Mouse (Mus musculus) B cell, adult 2 months (primary cell): ENCODE measurements around the gene Mroh9.

ENCODE experiments used
- DNase-seq, 2 experiments: peaks; one replicate each; pipeline ENCODE4 v3.0.0; 2022

Gene Mroh9

GRCm38 (mm10) chr1:163085570-163085969 lies at the start of gene Mroh9:
Gene Mroh9, minus strand, starts transcription at chr1:163085670.
- no peak for DNase-seq

GRCm38 (mm10) chr1:163129976-163130375 lies 44.5 kb upstream of the Mroh9 start:
- DNase-seq, result no peak

GRCm38 (mm10) chr1:163129129-163129900 lies 43.8 kb upstream of the Mroh9 start:
- no peak for DNase-seq

GRCm38 (mm10) chr1:163126175-163126881 lies 40.9 kb upstream of the Mroh9 start:
- DNase-seq, result no peak

- no peak for DNase-seq
Observed at GRCm38 (mm10) chr1:163122414-163122813, 36.9 kb upstream of the Mroh9 start.

GRCm38 (mm10) chr1:163113461-163114174 lies 28.1 kb upstream of the Mroh9 start:
- no peak for DNase-seq

GRCm38 (mm10) chr1:163112482-163113164 lies 27.2 kb upstream of the Mroh9 start:
- no peak for DNase-seq

GRCm38 (mm10) chr1:163104960-163105359 lies 19.5 kb upstream of the Mroh9 start:
- no peak for DNase-seq

GRCm38 (mm10) chr1:163091438-163092155 lies 6.1 kb upstream of the Mroh9 start:
- DNase-seq, result peak in 1 of 2 experiments; percentile 2

- DNase-seq, result no peak
Observed at GRCm38 (mm10) chr1:163070502-163070901, 15.0 kb downstream of the Mroh9 start.

GRCm38 (mm10) chr1:163060381-163060780 lies 25.1 kb downstream of the Mroh9 start:
- no peak for DNase-seq

GRCm38 (mm10) chr1:163057363-163057762 lies 28.1 kb downstream of the Mroh9 start:
- DNase-seq, result no peak

- no peak for DNase-seq
Observed at GRCm38 (mm10) chr1:163055629-163056028, 29.8 kb downstream of the Mroh9 start.

- no peak for DNase-seq
Observed at GRCm38 (mm10) chr1:163023075-163023474, 62.4 kb downstream of the Mroh9 start.

GRCm38 (mm10) chr1:163009220-163009619 lies 76.2 kb downstream of the Mroh9 start:
- DNase-seq, result no peak

- no peak for DNase-seq
Observed at GRCm38 (mm10) chr1:163003496-163003895, 82.0 kb downstream of the Mroh9 start.

- DNase-seq, result no peak
Observed at GRCm38 (mm10) chr1:163001271-163001829, 84.1 kb downstream of the Mroh9 start.

- DNase-seq, result no peak
Observed at GRCm38 (mm10) chr1:162987546-162987945, 97.9 kb downstream of the Mroh9 start.

GRCm38 (mm10) chr1:162986777-162987176 lies 98.7 kb downstream of the Mroh9 start:
- no peak for DNase-seq

GRCm38 (mm10) chr1:162986121-162986748 lies 99.2 kb downstream of the Mroh9 start:
- no peak for DNase-seq

- no peak for DNase-seq
Observed at GRCm38 (mm10) chr1:162984428-162984827, 101.0 kb downstream of the Mroh9 start, which contains the start of gene Fmo3. Gene Fmo3, minus strand, starts transcription at chr1:162984528.
